Mouse (Mus musculus) layer of hippocampus, postnatal 10 days (tissue): ENCODE data around the gene Nrp1. TPM values are rescaled to one million over a fixed set of nuclear protein-coding genes. Genes with fewer than 3 reads are reported as not detected.

Experiments used
- DNase-seq, 2 experiments: peaks; one replicate each; pipeline ENCODE4 v3.0.0; 2021; ENCODE audit warnings: low spot score in 2 of 2
- total RNA-seq, 2 experiments: library from RNA; stranded (reverse); gene quantifications; 2 replicates each; pipeline ENCODE4 v1.2.3; 2021

Nrp1 gene
- total RNA-seq, 2 experiments from 2014 or later: 157 to 165 TPM

- no peak for DNase-seq
Measured at GRCm38 (mm10) chr8:128417956-128418796, 59.8 kb downstream of the Nrp1 start.

- DNase-seq: no peak
Measured at GRCm38 (mm10) chr8:128419984-128420383, 61.6 kb downstream of the Nrp1 start.

- no peak for DNase-seq
Measured at GRCm38 (mm10) chr8:128420402-128420801, 62.0 kb downstream of the Nrp1 start.

- no peak for DNase-seq
Measured at GRCm38 (mm10) chr8:128423813-128424212, 65.4 kb downstream of the Nrp1 start.

GRCm38 (mm10) chr8:128424626-128425333 is 66.4 kb downstream of the Nrp1 start:
- DNase-seq: no peak

GRCm38 (mm10) chr8:128427071-128427470 is 68.7 kb downstream of the Nrp1 start:
- DNase-seq: no peak

GRCm38 (mm10) chr8:128428971-128429370 is 70.6 kb downstream of the Nrp1 start:
- DNase-seq: no peak

GRCm38 (mm10) chr8:128431082-128431481 is 72.7 kb downstream of the Nrp1 start:
- DNase-seq: no peak

- DNase-seq: no peak
Measured at GRCm38 (mm10) chr8:128435749-128436148, 77.3 kb downstream of the Nrp1 start.

- no peak for DNase-seq
Measured at GRCm38 (mm10) chr8:128437156-128437825, 78.9 kb downstream of the Nrp1 start.

- no peak for DNase-seq
Measured at GRCm38 (mm10) chr8:128441407-128441806, 83.0 kb downstream of the Nrp1 start.

- no peak for DNase-seq
Measured at GRCm38 (mm10) chr8:128445596-128445995, 87.2 kb downstream of the Nrp1 start.

- no peak for DNase-seq
Measured at GRCm38 (mm10) chr8:128446636-128447035, 88.2 kb downstream of the Nrp1 start.

- no peak for DNase-seq
Measured at GRCm38 (mm10) chr8:128447320-128447719, 88.9 kb downstream of the Nrp1 start.

- DNase-seq: no peak
Measured at GRCm38 (mm10) chr8:128450390-128451032, 92.1 kb downstream of the Nrp1 start.

GRCm38 (mm10) chr8:128451121-128451520 is 92.7 kb downstream of the Nrp1 start:
- no peak for DNase-seq

GRCm38 (mm10) chr8:128453471-128453870 is 95.1 kb downstream of the Nrp1 start:
- no peak for DNase-seq

GRCm38 (mm10) chr8:128454026-128454425 is 95.6 kb downstream of the Nrp1 start:
- no peak for DNase-seq

GRCm38 (mm10) chr8:128457277-128457676 is 98.9 kb downstream of the Nrp1 start:
- no peak for DNase-seq

GRCm38 (mm10) chr8:128459704-128460103 is 101.3 kb downstream of the Nrp1 start:
- DNase-seq: no peak

- DNase-seq: no peak
Measured at GRCm38 (mm10) chr8:128461716-128462115, 103.3 kb downstream of the Nrp1 start.
